Comparison of ENCODE assay signal across 14 mouse cellular contexts in genomic region chr4:155692421-155692820, GRCm38 (mm10). TPM values are rescaled to one million over a fixed set of nuclear protein-coding genes. Genes with fewer than 3 reads are reported as not detected.
"Had no signal": no experiment of that assay in that cellular context is flagged by ENCODE, and none has a peak within 500 bp of the region (broad histone marks: within the 10 kb centered on the region; RNA-seq: fewer than 3 reads in every experiment).

No protein-coding gene starts in this region.

- H3K4me3 ChIP-seq: limb, embryonic 12.5 days; myocyte; neural tube, embryonic 15.5 days had no signal

- DNase-seq: kidney, adult 8-10 months; layer of hippocampus, postnatal 36 days; liver; lung, adult 2 months; midbrain, embryonic 14.5 days; right cerebral cortex, adult 18-20 months; right cerebral cortex, postnatal 25 days had no signal

- ATAC-seq: lung, postnatal 0 days had no signal

- H3K27me3 ChIP-seq: neural tube, embryonic 15.5 days had no signal

- H3K27ac ChIP-seq: limb, embryonic 12.5 days; liver, embryonic 14.5 days; macrophage; neural tube, embryonic 15.5 days; stomach, postnatal 0 days had no signal

RNA-seq across cellular contexts. Expression of gene Mmp23, which starts 39.2 kb away (rescaled TPM):
- polyA plus RNA-seq: macrophage had no signal
